Mouse (Mus musculus) myocyte (in vitro differentiated cells): ENCODE results near the gene Nfam1.

ENCODE experiments used
- CEBPB ChIP-seq: IDR thresholded peaks from 2 replicates; pipeline ENCODE4 v1.6.1; 2011; ENCODE audit warnings: mild to moderate bottlenecking, moderate library complexity; ENCODE audit not compliant: poor library complexity, insufficient read depth, severe bottlenecking
- E2F4 ChIP-seq: IDR thresholded peaks from one replicate; pipeline ENCODE4 v1.6.1; 2011; ENCODE audit warnings: mild to moderate bottlenecking, control low read depth, moderate library complexity; ENCODE audit not compliant: insufficient read depth
- MAX ChIP-seq: IDR thresholded peaks from one replicate; pipeline ENCODE4 v1.6.1; 2011; ENCODE audit warnings: low read depth, mild to moderate bottlenecking, control low read depth
- MYOD1 ChIP-seq, 3 experiments: IDR thresholded peaks; one replicate each; pipeline ENCODE4 v1.6.1; 2011; ENCODE audit warnings: control low read depth in 2 of 3, low read depth in 2 of 3, mild to moderate bottlenecking in 2 of 3, moderate library complexity in 1 of 3; ENCODE audit not compliant: insufficient read length in 2 of 3, control insufficient read depth in 1 of 3
- POLR2A ChIP-seq: IDR thresholded peaks from one replicate; pipeline ENCODE4 v1.6.1; 2011; ENCODE audit warnings: low read depth, mild to moderate bottlenecking, control low read depth, moderate library complexity; ENCODE audit not compliant: insufficient read length
- POLR2AphosphoS2 ChIP-seq: IDR thresholded peaks from one replicate; pipeline ENCODE4 v1.6.1; 2011; ENCODE audit warnings: low read depth, control low read depth; ENCODE audit not compliant: insufficient read length
- TCF12 ChIP-seq: IDR thresholded peaks from one replicate; pipeline ENCODE4 v1.6.1; 2011; ENCODE audit warnings: mild to moderate bottlenecking, control low read depth; ENCODE audit not compliant: poor library complexity, insufficient read depth, severe bottlenecking

DNA sequence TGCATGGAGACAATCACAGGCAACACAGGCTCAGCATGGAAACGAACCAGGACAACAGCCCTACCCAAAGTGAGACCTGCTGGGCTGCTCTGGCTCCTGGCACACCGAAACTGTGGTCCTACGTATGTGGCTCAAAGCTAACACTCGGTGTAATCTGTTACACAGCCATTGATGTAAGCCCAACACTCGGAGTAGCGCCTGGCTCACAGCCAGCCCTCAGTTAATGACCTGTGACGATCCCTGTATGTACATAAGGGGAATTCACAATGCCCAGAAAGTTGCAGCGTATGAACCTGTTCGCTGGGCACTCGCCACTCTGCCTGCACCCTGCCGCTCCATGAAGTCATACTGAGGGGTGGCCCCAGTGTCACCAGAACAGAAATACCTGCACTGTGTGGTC lies 20.2 kb upstream of the Nfam1 start:
- TF ChIP-seq E2F4 (no peak), POLR2A (no peak), CEBPB (no peak), POLR2AphosphoS2 (no peak), TCF12 (no peak), MYOD1 (IDR thresholded peaks at IDR 0.05; ENCODE audit: control insufficient read depth in 1 of 3, insufficient read length in 2 of 3, low read depth in 2 of 3) (no peak), MAX (no peak)
